Mouse (Mus musculus): Measurements from ENCODE around the gene Rpusd4. TPM values are rescaled to one million over a fixed set of nuclear protein-coding genes. Genes with fewer than 3 reads are reported as not detected.

Gene Rpusd4
- polyA plus RNA-seq (2015; fragmentation: Nextera tagmentation; extraction: Ambion mirVana): 15.1 and 16.0 TPM in 2 replicates

DNA sequence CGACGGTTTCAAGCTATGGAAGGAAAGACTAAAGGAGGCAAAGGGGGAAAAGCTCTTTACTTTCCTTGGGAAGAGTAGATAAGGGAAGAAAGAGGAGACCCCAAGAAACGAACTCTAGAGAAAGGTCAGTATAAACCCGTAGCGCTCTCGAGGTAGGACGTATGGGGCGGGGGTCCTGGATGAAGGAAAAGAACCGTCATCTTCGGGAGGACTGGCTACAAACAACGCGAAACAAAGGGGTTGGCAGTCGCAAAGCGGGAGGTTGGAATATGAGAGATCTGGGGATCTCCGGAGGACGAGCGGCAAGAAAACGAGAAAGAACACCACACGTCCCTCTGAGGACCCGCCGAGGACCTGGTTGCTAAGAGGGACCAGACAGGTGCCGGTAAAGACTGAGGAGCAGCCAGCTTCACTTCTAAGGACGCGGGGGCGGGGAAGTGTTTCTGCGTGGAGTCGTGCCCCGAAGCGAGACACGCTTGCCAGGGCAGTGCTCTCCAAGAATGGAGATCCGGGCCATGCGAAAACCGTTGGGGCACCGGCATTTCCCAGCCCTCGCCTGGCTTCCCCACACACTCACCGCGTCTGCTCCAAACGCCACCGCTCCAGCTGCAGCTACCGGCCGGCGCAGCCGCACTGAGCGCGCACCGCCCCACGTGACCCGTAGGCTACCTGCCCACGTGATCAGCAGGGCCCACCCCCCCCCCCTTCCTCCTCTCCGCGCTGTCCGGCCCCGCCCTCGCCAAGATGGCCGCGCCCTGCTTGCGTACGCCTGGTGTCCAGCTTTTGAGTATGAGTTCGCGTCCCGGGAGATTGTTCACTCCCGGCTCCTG, at the start of gene Rpusd4, which contains the start of gene Fam118b:
Rpusd4 (plus strand) TSS at position 720 of the 830 bp plus-strand sequence.
Fam118b (minus strand) TSS at position 660 of the 830 bp plus-strand sequence.
- peak within 1 kb of the TSS; percentile 78 for H3K27ac ChIP-seq (replicated peaks)
- DNase-seq (ENCODE audit: low spot score): peak; percentile 94
- no peaks in the 10 kb centered on the region for H3K27me3 ChIP-seq (ENCODE audit: control insufficient read depth, insufficient read depth, low read length)
- H3K4me1 ChIP-seq (replicated peaks; ENCODE audit: control insufficient read depth, insufficient read depth): 0 out of 2 replicates have a peak, but pooled peaks cover 3% of the 10 kb centered on the region
- H3K36me3 ChIP-seq (ENCODE audit: control insufficient read depth, insufficient read depth, low read length): peaks cover 1% of the 10 kb centered on the region; the same call in 1 of the 2 replicates
- TF ChIP-seq EP300 (optimal IDR thresholded peaks at IDR 0.05): no peak
- TF ChIP-seq CTCF (IDR thresholded peaks at IDR 0.05; ENCODE audit: low read depth): no peak
- WGBS: under 1% methylated on average over 52 of the region's 62 CpGs
- ATAC-seq (ENCODE audit: low FRiP score, low TSS enrichment): peak; percentile 90
- H3K4me2 ChIP-seq (replicated peaks; ENCODE audit: low read depth): peak within 1 kb of the TSS; percentile 94
- peak within 1 kb of the TSS; percentile 79 for H3K9ac ChIP-seq (ENCODE audit: low read length)
- H3K9me3 ChIP-seq (ENCODE audit: control insufficient read depth, low read length): no peaks in the 10 kb centered on the region
- peak within 1 kb of the TSS; percentile 69 for H3K4me3 ChIP-seq (ENCODE audit: low read depth, low read length)

DNA sequence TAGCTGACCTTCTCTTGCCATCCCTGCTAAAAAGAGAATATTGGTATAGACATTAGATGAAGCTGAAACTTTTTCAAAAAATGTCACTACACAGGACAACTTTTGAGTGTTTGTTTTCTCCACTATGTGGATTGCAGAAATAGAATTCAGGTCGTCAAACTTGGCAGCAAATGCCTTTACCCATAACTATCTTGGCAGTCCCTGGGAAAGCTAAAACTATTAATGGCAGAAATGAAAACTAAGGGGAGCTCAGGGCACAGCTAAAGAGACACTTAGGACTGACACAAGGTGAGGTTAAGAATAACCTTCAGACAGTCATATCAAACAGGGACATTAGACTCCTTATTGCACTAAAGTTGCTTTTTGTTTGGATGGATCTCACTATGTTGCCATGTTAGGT, 49.7 kb upstream of the Rpusd4 start:
- Histone ChIP-seq H3K27ac (replicated peaks) (no peak overlapping the region), H3K9me3 (ENCODE audit: control insufficient read depth, low read length) (no peaks in the 10 kb centered on the region), H3K4me3 (ENCODE audit: low read depth, low read length) (no peak overlapping the region), H3K4me1 (replicated peaks; ENCODE audit: control insufficient read depth, insufficient read depth) (no peaks in the 10 kb centered on the region), H3K27me3 (ENCODE audit: control insufficient read depth, insufficient read depth, low read length) (no peaks in the 10 kb centered on the region), H3K9ac (ENCODE audit: low read length) (no peak overlapping the region), H3K36me3 (ENCODE audit: control insufficient read depth, insufficient read depth, low read length) (peaks cover 21% of the 10 kb centered on the region), H3K4me2 (replicated peaks; ENCODE audit: low read depth) (no peak overlapping the region)
- no peak for DNase-seq (ENCODE audit: low spot score)
- ATAC-seq (ENCODE audit: low FRiP score, low TSS enrichment): no peak
- WGBS: 63% methylated on average over 1 of the region's 1 CpGs
- TF ChIP-seq CTCF (IDR thresholded peaks at IDR 0.05; ENCODE audit: low read depth): no peak
- TF ChIP-seq EP300 (optimal IDR thresholded peaks at IDR 0.05): no peak

DNA sequence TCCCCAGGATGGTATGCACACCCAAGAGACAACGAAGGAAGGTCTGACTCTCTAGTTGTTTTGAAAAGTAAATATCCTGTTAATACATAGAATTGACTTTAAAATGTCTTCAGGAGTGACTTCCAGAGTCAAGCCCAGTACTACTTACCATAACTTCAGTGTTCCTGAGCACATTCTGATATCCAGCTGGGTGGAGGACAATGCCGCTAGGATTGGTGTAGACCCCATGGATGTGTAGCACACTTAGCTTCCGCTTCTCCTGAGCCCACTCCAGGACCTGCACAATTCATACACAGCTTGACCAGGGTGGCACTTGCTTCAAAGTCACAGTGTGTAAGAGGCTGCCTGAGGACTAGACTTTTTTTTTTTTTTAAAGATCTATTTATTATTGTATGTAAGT, 44.2 kb upstream of the Rpusd4 start:
- H3K4me1 ChIP-seq (replicated peaks; ENCODE audit: control insufficient read depth, insufficient read depth): no peaks in the 10 kb centered on the region
- H3K27ac ChIP-seq (replicated peaks): no peak overlapping the region
- H3K9ac ChIP-seq (ENCODE audit: low read length): no peak overlapping the region
- H3K36me3 ChIP-seq (ENCODE audit: control insufficient read depth, insufficient read depth, low read length): no peaks in the 10 kb centered on the region; the same call in 1 of the 2 replicates
- no peak overlapping the region for H3K4me2 ChIP-seq (replicated peaks; ENCODE audit: low read depth)
- no peaks in the 10 kb centered on the region for H3K27me3 ChIP-seq (ENCODE audit: control insufficient read depth, insufficient read depth, low read length)
- TF ChIP-seq CTCF (IDR thresholded peaks at IDR 0.05; ENCODE audit: low read depth) (no peak), EP300 (optimal IDR thresholded peaks at IDR 0.05) (no peak)
- no peak for DNase-seq (ENCODE audit: low spot score)
- H3K4me3 ChIP-seq (ENCODE audit: low read depth, low read length): no peak overlapping the region
- no peaks in the 10 kb centered on the region for H3K9me3 ChIP-seq (ENCODE audit: control insufficient read depth, low read length)
- ATAC-seq (ENCODE audit: low FRiP score, low TSS enrichment): no peak
- WGBS: 94% methylated on average over 3 of the region's 3 CpGs

- H3K27ac ChIP-seq (replicated peaks): no peak overlapping the region
- no peak for DNase-seq (ENCODE audit: low spot score)
- ATAC-seq (ENCODE audit: low FRiP score, low TSS enrichment): no peak
- no peaks in the 10 kb centered on the region for H3K36me3 ChIP-seq (ENCODE audit: control insufficient read depth, insufficient read depth, low read length)
- H3K27me3 ChIP-seq (ENCODE audit: control insufficient read depth, insufficient read depth, low read length): no peaks in the 10 kb centered on the region
- H3K9ac ChIP-seq (ENCODE audit: low read length): no peak overlapping the region
- TF ChIP-seq EP300 (optimal IDR thresholded peaks at IDR 0.05) (no peak), CTCF (IDR thresholded peaks at IDR 0.05; ENCODE audit: low read depth) (no peak)
- no peak overlapping the region for H3K4me2 ChIP-seq (replicated peaks; ENCODE audit: low read depth)
- no peak overlapping the region for H3K4me3 ChIP-seq (ENCODE audit: low read depth, low read length)
- H3K9me3 ChIP-seq (ENCODE audit: control insufficient read depth, low read length): no peaks in the 10 kb centered on the region
- 87% methylated on average over 3 of the region's 3 CpGs for WGBS
- no peaks in the 10 kb centered on the region for H3K4me1 ChIP-seq (replicated peaks; ENCODE audit: control insufficient read depth, insufficient read depth)
Observed at GRCm38 (mm10) chr9:35228671-35229070, 39.0 kb upstream of the Rpusd4 start.

GRCm38 (mm10) chr9:35235996-35236395, 31.7 kb upstream of the Rpusd4 start:
- ATAC-seq (ENCODE audit: low FRiP score, low TSS enrichment): no peak

DNA sequence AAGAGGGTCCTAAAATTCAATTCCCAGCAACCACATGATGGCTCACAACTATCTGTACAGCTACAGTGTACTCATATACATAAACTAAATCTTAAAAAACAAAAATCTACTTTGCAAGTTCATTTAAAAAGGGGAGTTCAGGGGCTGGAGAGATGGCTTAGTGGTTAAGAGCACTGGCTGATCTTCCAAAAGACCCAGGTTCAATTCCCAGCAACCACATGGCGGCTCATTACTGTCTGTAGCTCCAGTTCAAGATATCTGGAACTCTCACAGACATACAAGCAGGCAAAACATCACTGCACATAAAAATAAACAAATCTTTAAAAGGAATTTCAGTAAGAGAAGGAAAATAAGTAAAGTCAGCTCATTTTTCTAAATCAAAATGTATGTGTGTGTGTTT, 29.3 kb upstream of the Rpusd4 start:
- 94% methylated on average over 1 of the region's 1 CpGs for WGBS
- Histone ChIP-seq H3K27ac (replicated peaks) (no peak overlapping the region), H3K9me3 (ENCODE audit: control insufficient read depth, low read length) (no peaks in the 10 kb centered on the region), H3K4me1 (replicated peaks; ENCODE audit: control insufficient read depth, insufficient read depth) (no peaks in the 10 kb centered on the region), H3K4me2 (replicated peaks; ENCODE audit: low read depth) (no peak overlapping the region), H3K27me3 (ENCODE audit: control insufficient read depth, insufficient read depth, low read length) (no peaks in the 10 kb centered on the region), H3K9ac (ENCODE audit: low read length) (no peak overlapping the region), H3K36me3 (ENCODE audit: control insufficient read depth, insufficient read depth, low read length) (no peaks in the 10 kb centered on the region), H3K4me3 (ENCODE audit: low read depth, low read length) (no peak overlapping the region)
- TF ChIP-seq CTCF (IDR thresholded peaks at IDR 0.05; ENCODE audit: low read depth): no peak
- no peak for TF ChIP-seq EP300 (optimal IDR thresholded peaks at IDR 0.05)
- ATAC-seq (ENCODE audit: low FRiP score, low TSS enrichment) (no peak), DNase-seq (ENCODE audit: low spot score) (no peak)

More at GRCm38 (mm10) chr9:35235996-35236395, 31.7 kb upstream of the Rpusd4 start:
- H3K9me3 ChIP-seq (ENCODE audit: control insufficient read depth, low read length): no peaks in the 10 kb centered on the region
- no peaks in the 10 kb centered on the region for H3K27me3 ChIP-seq (ENCODE audit: control insufficient read depth, insufficient read depth, low read length)
- 57% methylated on average over 3 of the region's 3 CpGs for WGBS
- H3K4me3 ChIP-seq (ENCODE audit: low read depth, low read length): no peak overlapping the region
- H3K36me3 ChIP-seq (ENCODE audit: control insufficient read depth, insufficient read depth, low read length): no peaks in the 10 kb centered on the region
- no peaks in the 10 kb centered on the region for H3K4me1 ChIP-seq (replicated peaks; ENCODE audit: control insufficient read depth, insufficient read depth)
- H3K4me2 ChIP-seq (replicated peaks; ENCODE audit: low read depth): no peak overlapping the region
- no peak for TF ChIP-seq EP300 (optimal IDR thresholded peaks at IDR 0.05)
- TF ChIP-seq CTCF (IDR thresholded peaks at IDR 0.05; ENCODE audit: low read depth): no peak
- no peak for DNase-seq (ENCODE audit: low spot score)
- no peak overlapping the region for H3K9ac ChIP-seq (ENCODE audit: low read length)
- no peak overlapping the region for H3K27ac ChIP-seq (replicated peaks)
